Mouse (Mus musculus) kidney, embryonic 15.5 days (tissue): ENCODE results near the gene Tulp1. TPM values are rescaled to one million over a fixed set of nuclear protein-coding genes. Genes with fewer than 3 reads are reported as not detected.
"Not testable (repeated sequence)": the region's sequence is repeated elsewhere in the genome, so short reads cannot be mapped to it uniquely, and the experiment has no call there.

ENCODE experiments used
- ATAC-seq: fragments of 200-750 bp; cut with Nextera tagmentation; replicated peaks from 2 replicates; pipeline ENCODE4 v1.8.0; 2017; ENCODE audit warnings: moderate TSS enrichment; ENCODE audit not compliant: low FRiP score
- H3K27ac ChIP-seq: fragments of 300-500 bp; sonication (generic); 2 replicates; pipeline ENCODE4 v1.5.1; 2015; ENCODE audit warnings: mild to moderate bottlenecking, inconsistent platforms
- H3K27me3 ChIP-seq: fragments of 300-500 bp; sonication (generic); 2 replicates; pipeline ENCODE4 v1.6.1; 2015; ENCODE audit warnings: inconsistent platforms
- H3K36me3 ChIP-seq: fragments of 300-500 bp; sonication (generic); 2 replicates; pipeline ENCODE4 v1.6.1; 2015; ENCODE audit warnings: inconsistent platforms
- H3K4me1 ChIP-seq: fragments of 300-500 bp; sonication (generic); 2 replicates; pipeline ENCODE4 v1.6.1; 2015; ENCODE audit warnings: inconsistent platforms
- H3K4me2 ChIP-seq: fragments of 300-500 bp; sonication (generic); 2 replicates; pipeline ENCODE4 v1.6.1; 2015; ENCODE audit warnings: moderate library complexity, mild to moderate bottlenecking, inconsistent platforms
- H3K4me3 ChIP-seq: fragments of 300-500 bp; sonication (generic); replicated peaks from 2 replicates; pipeline ENCODE4 v1.5.1; 2015; ENCODE audit warnings: mild to moderate bottlenecking, inconsistent platforms
- H3K9ac ChIP-seq: fragments of 300-500 bp; sonication (generic); 2 replicates; pipeline ENCODE4 v1.6.1; 2015; ENCODE audit warnings: mild to moderate bottlenecking, inconsistent platforms
- H3K9me3 ChIP-seq: fragments of 300-500 bp; sonication (generic); replicated peaks from 2 replicates; pipeline ENCODE4 v1.6.1; 2016; ENCODE audit warnings: inconsistent platforms
- WGBS: fragments of 180-500 bp; shearing (Covaris S2); methylation state at CpG from one replicate; pipeline ENCODE4 v1.1.7; 2015; ENCODE audit warnings: mixed read lengths; 5-methylcytosine and 5-hydroxymethylcytosine counted together
- polyA plus RNA-seq: library from polyadenylated mRNA; unstranded; fragments of >200 nt; fragmentation: Nextera tagmentation; extraction: Ambion mirVana; gene quantifications from 2 replicates; pipeline ENCODE4 v1.2.1, GENCODE M21; 2015

The Tulp1 gene
- polyA plus RNA-seq, 1 experiment from 2014 or later: 6.4 TPM

- peaks cover 53% of the 10 kb centered on the region for H3K4me1 ChIP-seq
- no peak for ATAC-seq
- peak overlapping the region; percentile 57 for H3K4me2 ChIP-seq
- 3% methylated on average over 22 of the region's 25 CpGs for WGBS
- peaks cover 62% of the 10 kb centered on the region for H3K27me3 ChIP-seq
- H3K27ac ChIP-seq: no peak overlapping the region
- H3K36me3 ChIP-seq: no peaks in the 10 kb centered on the region
- H3K9ac ChIP-seq: peak overlapping the region; percentile 34
- no peaks in the 10 kb centered on the region for H3K9me3 ChIP-seq
- H3K4me3 ChIP-seq: peak overlapping the region; percentile 36
These were observed 2.2 kb downstream of the Tulp1 start for GRCm38 (mm10) chr17:28362653-28363292.

GRCm38 (mm10) chr17:28361921-28362652, 2.9 kb downstream of the Tulp1 start:
- no peak for ATAC-seq
- Histone ChIP-seq H3K9ac (peak overlapping the region; percentile 34), H3K27me3 (peaks cover 62% of the 10 kb centered on the region)

GRCm38 (mm10) chr17:28360531-28361277, 4.3 kb downstream of the Tulp1 start:
- 76% methylated on average over 9 of the region's 9 CpGs for whole genome bisulfite sequencing
- H3K27me3 ChIP-seq: peaks cover 57% of the 10 kb centered on the region

More at GRCm38 (mm10) chr17:28361921-28362652, 2.9 kb downstream of the Tulp1 start:
- H3K4me1 ChIP-seq: peaks cover 53% of the 10 kb centered on the region
- peak overlapping the region; percentile 57 for H3K4me2 ChIP-seq
- H3K9me3 ChIP-seq: no peaks in the 10 kb centered on the region
- no peaks in the 10 kb centered on the region for H3K36me3 ChIP-seq
- H3K4me3 ChIP-seq: peak overlapping the region; percentile 36
- WGBS: 26% methylated on average over 11 of the region's 11 CpGs
- no peak overlapping the region for H3K27ac ChIP-seq

GRCm38 (mm10) chr17:28358576-28359261, 6.3 kb downstream of the Tulp1 start:
- ATAC-seq, H3K27ac ChIP-seq, H3K9me3 ChIP-seq, H3K4me3 ChIP-seq, H3K9ac ChIP-seq, H3K36me3 ChIP-seq: not testable (repeated sequence)
- peaks cover 38% of the 10 kb centered on the region for H3K4me1 ChIP-seq
- H3K4me2 ChIP-seq: 0 out of 2 replicates have a peak overlapping the region, but pooled peaks have one; percentile 1
- WGBS: 14% methylated on average over 24 of the region's 24 CpGs
- peaks cover 38% of the 10 kb centered on the region for H3K27me3 ChIP-seq

More at GRCm38 (mm10) chr17:28360531-28361277, 4.3 kb downstream of the Tulp1 start:
- no peak for ATAC-seq
- Histone ChIP-seq H3K4me3 (no peak overlapping the region), H3K36me3 (no peaks in the 10 kb centered on the region), H3K4me1 (peaks cover 53% of the 10 kb centered on the region), H3K27ac (no peak overlapping the region), H3K9ac (no peak overlapping the region), H3K9me3 (no peaks in the 10 kb centered on the region), H3K4me2 (no peak overlapping the region)

- peaks cover 25% of the 10 kb centered on the region for H3K27me3 ChIP-seq
- H3K27ac ChIP-seq: no peak overlapping the region
- no peak overlapping the region for H3K4me2 ChIP-seq
- H3K4me3 ChIP-seq: no peak overlapping the region
- H3K9ac ChIP-seq: no peak overlapping the region
- no peak for ATAC-seq
- no peaks in the 10 kb centered on the region for H3K36me3 ChIP-seq
- H3K4me1 ChIP-seq: peaks cover 30% of the 10 kb centered on the region
- no peaks in the 10 kb centered on the region for H3K9me3 ChIP-seq
- WGBS: 85% methylated on average over 12 of the region's 12 CpGs
These were observed 9.2 kb downstream of the Tulp1 start for GRCm38 (mm10) chr17:28355871-28356270.

GRCm38 (mm10) chr17:28352018-28352417, 13.0 kb downstream of the Tulp1 start:
- Histone ChIP-seq H3K36me3 (no peaks in the 10 kb centered on the region), H3K4me2 (peak overlapping the region; percentile 93), H3K27me3 (0 out of 2 replicates have a peak, but pooled peaks cover 7% of the 10 kb centered on the region), H3K4me3 (peak overlapping the region; percentile 85), H3K9me3 (no peaks in the 10 kb centered on the region), H3K9ac (no peak overlapping the region), H3K4me1 (peaks cover 44% of the 10 kb centered on the region), H3K27ac (peak overlapping the region; percentile 99)
- no peak for ATAC-seq
- WGBS: 14% methylated on average over 11 of the region's 11 CpGs

- H3K9me3 ChIP-seq: no peaks in the 10 kb centered on the region
- peak overlapping the region; percentile 99 for H3K27ac ChIP-seq
- no peaks in the 10 kb centered on the region for H3K36me3 ChIP-seq
- H3K27me3 ChIP-seq: 0 out of 2 replicates have a peak, but pooled peaks cover 7% of the 10 kb centered on the region
- peak overlapping the region; percentile 92 for H3K9ac ChIP-seq
- H3K4me2 ChIP-seq: peak overlapping the region; percentile 93
- peak overlapping the region; percentile 85 for H3K4me3 ChIP-seq
- peaks cover 50% of the 10 kb centered on the region for H3K4me1 ChIP-seq
- peak; percentile 3; the same call in 1 of the 2 replicates for ATAC-seq
- 1% methylated on average over 29 of the region's 29 CpGs for WGBS
These were observed 13.6 kb downstream of the Tulp1 start for GRCm38 (mm10) chr17:28351353-28351890.

- Histone ChIP-seq H3K27me3 (0 out of 2 replicates have a peak, but pooled peaks cover 7% of the 10 kb centered on the region), H3K9ac (peak within 1 kb of the TSS; percentile 92), H3K4me1 (peaks cover 57% of the 10 kb centered on the region), H3K27ac (peak within 1 kb of the TSS; percentile 99), H3K9me3 (no peaks in the 10 kb centered on the region), H3K4me2 (peak within 1 kb of the TSS; percentile 93), H3K36me3 (no peaks in the 10 kb centered on the region), H3K4me3 (peak within 1 kb of the TSS; percentile 85)
- under 1% methylated on average over 63 of the region's 73 CpGs for WGBS
- ATAC-seq: peak; percentile 84
These were observed 14.3 kb downstream of the Tulp1 start, which contains the start of gene Tead3 for GRCm38 (mm10) chr17:28350466-28351352. Gene Tead3 (minus strand): TSS chr17:28350817.

GRCm38 (mm10) chr17:28349901-28350465, 15.0 kb downstream of the Tulp1 start:
- Histone ChIP-seq H3K9me3 (no peaks in the 10 kb centered on the region), H3K9ac (peak overlapping the region; percentile 92), H3K4me3 (peak overlapping the region; percentile 85), H3K4me1 (peaks cover 65% of the 10 kb centered on the region), H3K27ac (peak overlapping the region; percentile 99), H3K4me2 (peak overlapping the region; percentile 93), H3K27me3 (0 out of 2 replicates have a peak, but pooled peaks cover 7% of the 10 kb centered on the region), H3K36me3 (no peaks in the 10 kb centered on the region)
- peak; percentile 35 for ATAC-seq
- under 1% methylated on average over 54 of the region's 54 CpGs for WGBS

GRCm38 (mm10) chr17:28349264-28349880, 15.7 kb downstream of the Tulp1 start:
- H3K9ac ChIP-seq: peak overlapping the region; percentile 92
- peak overlapping the region; percentile 99 for H3K27ac ChIP-seq
- peak overlapping the region; percentile 93 for H3K4me2 ChIP-seq
- 0 out of 2 replicates have a peak, but pooled peaks cover 7% of the 10 kb centered on the region for H3K27me3 ChIP-seq
- no peak for ATAC-seq
- WGBS: 11% methylated on average over 13 of the region's 13 CpGs
- no peaks in the 10 kb centered on the region for H3K36me3 ChIP-seq
- H3K4me1 ChIP-seq: peaks cover 71% of the 10 kb centered on the region
- H3K4me3 ChIP-seq: peak overlapping the region; percentile 85
- no peaks in the 10 kb centered on the region for H3K9me3 ChIP-seq
